Comparison of ENCODE assay signal across 18 mouse cellular contexts in genomic region chr13:112762548-112762947, GRCm38 (mm10). TPM values are rescaled to one million over a fixed set of nuclear protein-coding genes. Genes with fewer than 3 reads are reported as not detected.
DNase-seq lines count a peak whose midpoint lies in the region; ATAC-seq and TF ChIP-seq lines count a peak whose summit lies in the region.
"Had no signal": no experiment of that assay in that cellular context is flagged by ENCODE, and none has a peak within 500 bp of the region (broad histone marks: within the 10 kb centered on the region; RNA-seq: fewer than 3 reads in every experiment).

No protein-coding gene starts in this region.

- no peak overlapping the region for H3K4me3 ChIP-seq in heart, adult 2 months
- no peak overlapping the region for H3K4me3 ChIP-seq in kidney, postnatal 0 days (replicated peaks; ENCODE audit: low read depth, low read length)
- H3K4me3 ChIP-seq in myocyte, result no peak overlapping the region
- H3K4me3 ChIP-seq: embryonic facial prominence, embryonic 15.5 days; forebrain, embryonic 13.5 days; hindbrain, embryonic 12.5 days; midbrain, embryonic 12.5 days had no signal

- WGBS in heart, adult 2 months, result 15% methylated on average over 4 of the region's 4 CpGs
- WGBS in kidney, postnatal 0 days, result 16% methylated on average over 4 of the region's 4 CpGs

- TF ChIP-seq POLR2A in heart, adult 2 months (IDR thresholded peaks at IDR 0.05; ENCODE audit: insufficient read depth, low read depth, low read length), result no peak
- no peak for TF ChIP-seq POLR2A in myocyte (IDR thresholded peaks at IDR 0.05; ENCODE audit: insufficient read length, low read depth)

- H3K36me3 ChIP-seq in heart, adult 2 months (ENCODE audit: control insufficient read depth, insufficient read depth, low read length), result peaks cover 19% of the 10 kb centered on the region
- H3K36me3 ChIP-seq in kidney, postnatal 0 days (ENCODE audit: insufficient read depth, low read length), result no peaks in the 10 kb centered on the region
- no peaks in the 10 kb centered on the region for H3K36me3 ChIP-seq in myocyte (ENCODE audit: control insufficient read depth, insufficient read depth)
- H3K36me3 ChIP-seq: embryonic facial prominence, embryonic 15.5 days; hindbrain, embryonic 12.5 days; midbrain, embryonic 12.5 days had no signal

- intact Hi-C loops in heart, adult 2 months (cut with DNase I), result loop anchor here (5.0 kb wide), 1 partner anchor 40 kb away; no protein-coding TSS in a partner anchor
- intact Hi-C loops in heart, postnatal 14 days (cut with DNase I), result loop anchor here (5.0 kb wide), 1 partner anchor 90 kb away; no protein-coding TSS in a partner anchor

- no peaks in the 10 kb centered on the region for H3K27me3 ChIP-seq in heart, adult 2 months (ENCODE audit: control insufficient read depth, insufficient read depth, low read length)
- H3K27me3 ChIP-seq in kidney, postnatal 0 days (ENCODE audit: insufficient read depth, low read length), result no peaks in the 10 kb centered on the region
- no peaks in the 10 kb centered on the region for H3K27me3 ChIP-seq in myocyte (ENCODE audit: control insufficient read depth, insufficient read depth, insufficient read length)
- H3K27me3 ChIP-seq: embryonic facial prominence, embryonic 15.5 days; forebrain, embryonic 13.5 days; hindbrain, embryonic 12.5 days; midbrain, embryonic 12.5 days had no signal

- no peak overlapping the region for H3ac ChIP-seq in myocyte (ENCODE audit: control insufficient read depth, insufficient read length)

- TF ChIP-seq CTCF in heart, adult 2 months (IDR thresholded peaks at IDR 0.05), result no peak
- TF ChIP-seq CTCF in kidney, postnatal 0 days (IDR thresholded peaks at IDR 0.05; ENCODE audit: low read depth), result no peak

- H3K9me3 ChIP-seq in kidney, postnatal 0 days (replicated peaks; ENCODE audit: low read length), result no peaks in the 10 kb centered on the region

- peak overlapping the region; percentile 96 for H3K27ac ChIP-seq in heart, adult 2 months
- H3K27ac ChIP-seq in kidney, postnatal 0 days, result peak overlapping the region; percentile 80; the same call in 1 of the 2 replicates
- H3K27ac ChIP-seq: forebrain, embryonic 13.5 days; hindbrain, embryonic 12.5 days; liver, embryonic 14.5 days; midbrain, embryonic 12.5 days had no signal

- DNase-seq in heart, adult 2 months, result no peak
- DNase-seq in heart, postnatal 14 days, result no peak
- peak; percentile 83 for DNase-seq in kidney, postnatal 0 days (ENCODE audit: low spot score)
- DNase-seq in kidney, postnatal 10 days, result no peak
- peak; percentile 64 for DNase-seq in adipocyte (ENCODE audit: low spot score)
- no peak for DNase-seq in left cerebral cortex, adult 18-20 months (ENCODE audit: low spot score in 2 of 2)
- DNase-seq in yolk sac, embryonic 10.5 days (ENCODE audit: low spot score), result no peak
- DNase-seq: cerebellum, adult 11 months; cerebellum, postnatal 25 days; kidney, postnatal 25 days; lung, postnatal 36 days; right cerebral cortex, adult 18-20 months had no signal

- no peak overlapping the region for H3K9ac ChIP-seq in heart, adult 2 months (ENCODE audit: low read depth, low read length)
- no peak overlapping the region for H3K9ac ChIP-seq in kidney, postnatal 0 days (ENCODE audit: low read depth, low read length)
- H3K9ac ChIP-seq: embryonic facial prominence, embryonic 15.5 days; forebrain, embryonic 13.5 days; hindbrain, embryonic 12.5 days; liver, embryonic 14.5 days; midbrain, embryonic 12.5 days had no signal

- TF ChIP-seq EP300 in heart, adult 2 months (IDR thresholded peaks at IDR 0.05; ENCODE audit: insufficient read depth, low read depth, low read length), result no peak

- ATAC-seq in kidney, postnatal 0 days (replicated peaks; ENCODE audit: low FRiP score, low read depth), result no peak
- ATAC-seq: forebrain, embryonic 13.5 days had no signal

- H3K4me2 ChIP-seq in kidney, postnatal 0 days (ENCODE audit: low read length), result no peak overlapping the region
- peak overlapping the region; percentile 49 for H3K4me2 ChIP-seq in myocyte (ENCODE audit: low read depth)
- H3K4me2 ChIP-seq: embryonic facial prominence, embryonic 15.5 days; forebrain, embryonic 13.5 days; hindbrain, embryonic 12.5 days; midbrain, embryonic 12.5 days had no signal

- peaks cover 47% of the 10 kb centered on the region for H3K4me1 ChIP-seq in heart, adult 2 months (ENCODE audit: control insufficient read depth, insufficient read depth, low read length)
- H3K4me1 ChIP-seq in kidney, postnatal 0 days (replicated peaks; ENCODE audit: insufficient read depth, low read length), result peaks cover 15% of the 10 kb centered on the region
- H3K4me1 ChIP-seq: forebrain, embryonic 13.5 days; hindbrain, embryonic 12.5 days; midbrain, embryonic 12.5 days had no signal

- no peaks in the 10 kb centered on the region for H3K79me2 ChIP-seq in heart, adult 2 months (replicated peaks; ENCODE audit: control insufficient read depth, insufficient read depth, low read length)
- no peaks in the 10 kb centered on the region for H3K79me2 ChIP-seq in myocyte (ENCODE audit: control insufficient read depth, insufficient read depth)

TF ChIP-seq in myocyte, 11 proteins besides CTCF, POLR2A, EP300 and RAD21:
- TF ChIP-seq MAX (IDR thresholded peaks at IDR 0.05; ENCODE audit: low read depth) (no peak), CEBPB (IDR thresholded peaks at IDR 0.05; ENCODE audit: insufficient read depth, poor library complexity, severe bottlenecking) (no peak), REST (IDR thresholded peaks at IDR 0.05; ENCODE audit: insufficient read depth, insufficient read length) (no peak), POLR2AphosphoS2 (IDR thresholded peaks at IDR 0.05; ENCODE audit: insufficient read length, low read depth) (no peak), USF1 (IDR thresholded peaks at IDR 0.05; ENCODE audit: low read depth) (no peak), MYOG (IDR thresholded peaks at IDR 0.05; ENCODE audit: control insufficient read depth in 1 of 3, insufficient read depth in 1 of 3, insufficient read length in 2 of 3, low read depth in 2 of 3) (no peak), E2F4 (IDR thresholded peaks at IDR 0.05; ENCODE audit: insufficient read depth) (no peak), TCF12 (IDR thresholded peaks at IDR 0.05; ENCODE audit: insufficient read depth, poor library complexity, severe bottlenecking) (no peak), TCF3 (IDR thresholded peaks at IDR 0.05; ENCODE audit: insufficient read length, low read depth) (no peak), MYOD1 (IDR thresholded peaks at IDR 0.05; ENCODE audit: control insufficient read depth in 1 of 3, insufficient read length in 2 of 3, low read depth in 2 of 3) (no peak), SRF (IDR thresholded peaks at IDR 0.05; ENCODE audit: control insufficient read depth, insufficient read length, low read depth) (no peak)

RNA-seq across cellular contexts. Expression of gene Plpp1, which starts 38.0 kb away (rescaled TPM):
- 10 to 100 TPM; 51.5 to 51.6 TPM for total RNA-seq in heart, adult 2 months (2021)
- 70.0 and 106 TPM in 2 replicates for polyA plus RNA-seq in heart, adult 2 months (2012; rRNA removed)
- 10 to 100 TPM; 72.5 to 75.2 TPM for total RNA-seq in heart, postnatal 14 days (2021)
- polyA plus RNA-seq in kidney, postnatal 0 days (2015; fragmentation: Nextera tagmentation; extraction: Ambion mirVana), result 135 TPM in 2 replicates
- polyA plus RNA-seq in myocyte (2012; fragmentation: generic; extraction: Trizol), result 133 TPM
- 10 to 100 TPM; 26.7 to 33.7 TPM for total RNA-seq in left cerebral cortex, adult 18-20 months (2021)

Comparison
In these comparisons a context has a peak if more than half of its experiments do, and no peak if none do; other contexts are left out.
1. DNase-seq: peak in kidney, postnatal 0 days (single experiment) and adipocyte (single experiment); none in heart, adult 2 months (0 of 2), heart, postnatal 14 days (0 of 2), kidney, postnatal 10 days (single experiment), left cerebral cortex, adult 18-20 months (0 of 2) and yolk sac, embryonic 10.5 days (single experiment).